Mouse (Mus musculus): Measurements from ENCODE around the gene Palld.

- no peak for TF ChIP-seq CTCF (IDR thresholded peaks at IDR 0.05; ENCODE audit: low read depth, low read length)
- no peak for TF ChIP-seq POLR2AphosphoS5 (IDR thresholded peaks at IDR 0.05; ENCODE audit: insufficient replicate concordance, low read depth, low read length)
- TF ChIP-seq GATA2 (IDR thresholded peaks at IDR 0.05; ENCODE audit: borderline replicate concordance, low read depth, low read length), result no peak
- no peak for TF ChIP-seq TAL1 (conservative IDR thresholded peaks at IDR 0.05; ENCODE audit: low read depth, low read length)
These were observed 218.1 kb downstream of the Palld start for GRCm38 (mm10) chr8:61684280-61684939.
